Mouse (Mus musculus): ENCODE data around the gene Kcnj14. TPM values are rescaled to one million over a fixed set of nuclear protein-coding genes. Genes with fewer than 3 reads are reported as not detected.

Gene Kcnj14
- 0.14 and 0.15 TPM in 2 replicates for polyA plus RNA-seq (2015; fragmentation: Nextera tagmentation; extraction: Ambion mirVana)

- H3K9ac ChIP-seq (ENCODE audit: low read depth, low read length), result no peak within 1 kb of the TSS
- H3K27ac ChIP-seq (ENCODE audit: low read length), result no peak within 1 kb of the TSS
- peaks cover 4% of the 10 kb centered on the region; the same call in 1 of the 2 replicates for H3K4me1 ChIP-seq (ENCODE audit: control insufficient read depth, low read depth, low read length)
- no peaks in the 10 kb centered on the region for H3K9me3 ChIP-seq (replicated peaks; ENCODE audit: control insufficient read depth, low read length)
- no peak within 1 kb of the TSS for H3K4me3 ChIP-seq (ENCODE audit: low read depth, low read length)
- no peak for ATAC-seq (ENCODE audit: low read depth)
- 46% methylated on average over 7 of the region's 7 CpGs for WGBS (ENCODE audit: insufficient replicate concordance)
- peaks cover 3% of the 10 kb centered on the region; the same call in 1 of the 2 replicates for H3K27me3 ChIP-seq (ENCODE audit: control insufficient read depth, insufficient read depth, low read depth, low read length)
- H3K4me2 ChIP-seq (ENCODE audit: low read depth, low read length), result no peak within 1 kb of the TSS
- H3K36me3 ChIP-seq (ENCODE audit: control insufficient read depth, insufficient read depth), result peaks cover 10% of the 10 kb centered on the region
These were observed at the start of gene Kcnj14 for GRCm38 (mm10) chr7:45824598-45824997. TSS of gene Kcnj14 (minus strand) at chr7:45824782.

- H3K9me3 ChIP-seq (replicated peaks; ENCODE audit: control insufficient read depth, low read length), result no peaks in the 10 kb centered on the region
- 1% methylated on average over 28 of the region's 28 CpGs for WGBS (ENCODE audit: insufficient replicate concordance)
These were observed 48.7 kb upstream of the Kcnj14 start for GRCm38 (mm10) chr7:45873061-45873947.

GRCm38 (mm10) chr7:45872624-45873023, 48.0 kb upstream of the Kcnj14 start, which contains the start of gene Kdelr1:
TSS of gene Kdelr1 (plus strand) at chr7:45872772.
- Histone ChIP-seq H3K36me3 (ENCODE audit: control insufficient read depth, insufficient read depth) (peaks cover 18% of the 10 kb centered on the region), H3K27me3 (ENCODE audit: control insufficient read depth, insufficient read depth, low read depth, low read length) (peaks cover 44% of the 10 kb centered on the region), H3K27ac (ENCODE audit: low read length) (peak within 1 kb of the TSS; percentile 90), H3K9ac (ENCODE audit: low read depth, low read length) (peak within 1 kb of the TSS; percentile 91), H3K9me3 (replicated peaks; ENCODE audit: control insufficient read depth, low read length) (no peaks in the 10 kb centered on the region), H3K4me2 (ENCODE audit: low read depth, low read length) (peak within 1 kb of the TSS; percentile 80), H3K4me1 (ENCODE audit: control insufficient read depth, low read depth, low read length) (peaks cover 16% of the 10 kb centered on the region), H3K4me3 (ENCODE audit: low read depth, low read length) (peak within 1 kb of the TSS; percentile 77)
- peak; percentile 83 for ATAC-seq (ENCODE audit: low read depth)
- 1% methylated on average over 18 of the region's 18 CpGs for WGBS (ENCODE audit: insufficient replicate concordance)

More at GRCm38 (mm10) chr7:45873061-45873947, 48.7 kb upstream of the Kcnj14 start:
- Histone ChIP-seq H3K9ac (ENCODE audit: low read depth, low read length) (peak overlapping the region; percentile 91), H3K4me1 (ENCODE audit: control insufficient read depth, low read depth, low read length) (peaks cover 16% of the 10 kb centered on the region), H3K27me3 (ENCODE audit: control insufficient read depth, insufficient read depth, low read depth, low read length) (peaks cover 37% of the 10 kb centered on the region), H3K36me3 (ENCODE audit: control insufficient read depth, insufficient read depth) (peaks cover 21% of the 10 kb centered on the region), H3K4me3 (ENCODE audit: low read depth, low read length) (peak overlapping the region; percentile 77), H3K4me2 (ENCODE audit: low read depth, low read length) (peak overlapping the region; percentile 80), H3K27ac (ENCODE audit: low read length) (peak overlapping the region; percentile 90)
- ATAC-seq (ENCODE audit: low read depth), result peak; percentile 66

DNA sequence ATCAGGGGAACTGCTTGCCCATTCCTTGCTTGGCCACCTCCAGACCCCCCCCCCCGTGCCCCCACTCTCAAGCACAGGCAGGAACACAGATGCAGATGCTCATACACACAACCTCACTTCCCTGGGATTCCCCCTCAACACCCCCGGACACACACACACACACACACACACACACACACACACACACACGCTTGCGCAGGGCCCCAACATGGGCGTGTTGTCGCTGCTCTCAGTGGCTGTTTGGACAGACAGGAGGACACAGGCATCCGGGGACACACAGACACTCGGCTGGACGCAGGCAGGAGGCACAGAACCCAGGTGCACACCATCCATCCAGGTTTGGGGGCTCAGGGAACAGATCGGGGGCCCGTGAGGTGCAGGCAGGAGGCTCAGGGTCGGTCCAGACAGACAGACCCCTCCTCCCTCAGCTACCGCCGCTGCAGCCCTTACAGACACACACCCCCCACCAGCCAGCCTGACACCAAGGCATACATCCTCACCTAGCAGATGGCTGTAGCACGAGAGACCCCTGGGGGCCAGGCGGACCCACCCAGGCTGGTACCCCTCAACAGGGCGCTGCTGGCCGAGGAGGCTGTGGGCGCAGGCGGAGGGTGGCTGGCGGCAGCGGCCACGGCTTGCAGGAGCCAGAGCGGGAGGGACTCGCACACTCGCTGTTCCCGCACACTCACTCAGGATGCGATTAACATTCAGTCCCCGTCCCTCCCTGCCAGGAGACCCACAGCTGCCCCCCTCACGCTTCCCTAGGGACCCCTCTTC, 45.9 kb upstream of the Kcnj14 start:
- ATAC-seq (ENCODE audit: low read depth), result no peak
- Histone ChIP-seq H3K27me3 (ENCODE audit: control insufficient read depth, insufficient read depth, low read depth, low read length) (peaks cover 63% of the 10 kb centered on the region), H3K27ac (ENCODE audit: low read length) (no peak overlapping the region), H3K36me3 (ENCODE audit: control insufficient read depth, insufficient read depth) (0 out of 2 replicates have a peak, but pooled peaks cover 3% of the 10 kb centered on the region), H3K4me2 (ENCODE audit: low read depth, low read length) (no peak overlapping the region), H3K9me3 (replicated peaks; ENCODE audit: control insufficient read depth, low read length) (no peaks in the 10 kb centered on the region), H3K9ac (ENCODE audit: low read depth, low read length) (no peak overlapping the region), H3K4me3 (ENCODE audit: low read depth, low read length) (no peak overlapping the region), H3K4me1 (ENCODE audit: control insufficient read depth, low read depth, low read length) (peaks cover 24% of the 10 kb centered on the region)
- 4% methylated on average over 30 of the region's 30 CpGs for whole genome bisulfite sequencing (ENCODE audit: insufficient replicate concordance)

GRCm38 (mm10) chr7:45869787-45870186, 45.2 kb upstream of the Kcnj14 start:
- Histone ChIP-seq H3K4me2 (ENCODE audit: low read depth, low read length) (no peak overlapping the region), H3K9ac (ENCODE audit: low read depth, low read length) (no peak overlapping the region), H3K4me3 (ENCODE audit: low read depth, low read length) (no peak overlapping the region), H3K9me3 (replicated peaks; ENCODE audit: control insufficient read depth, low read length) (no peaks in the 10 kb centered on the region), H3K4me1 (ENCODE audit: control insufficient read depth, low read depth, low read length) (peaks cover 20% of the 10 kb centered on the region), H3K27me3 (ENCODE audit: control insufficient read depth, insufficient read depth, low read depth, low read length) (peaks cover 63% of the 10 kb centered on the region), H3K27ac (ENCODE audit: low read length) (no peak overlapping the region), H3K36me3 (ENCODE audit: control insufficient read depth, insufficient read depth) (no peaks in the 10 kb centered on the region)
- 8% methylated on average over 14 of the region's 14 CpGs for WGBS (ENCODE audit: insufficient replicate concordance)
- ATAC-seq (ENCODE audit: low read depth), result no peak

GRCm38 (mm10) chr7:45869107-45869670, 44.6 kb upstream of the Kcnj14 start:
- no peak for ATAC-seq (ENCODE audit: low read depth)
- WGBS (ENCODE audit: insufficient replicate concordance), result 24% methylated on average over 8 of the region's 8 CpGs
- H3K9me3 ChIP-seq (replicated peaks; ENCODE audit: control insufficient read depth, low read length), result no peaks in the 10 kb centered on the region
- no peaks in the 10 kb centered on the region for H3K36me3 ChIP-seq (ENCODE audit: control insufficient read depth, insufficient read depth)
- H3K27me3 ChIP-seq (ENCODE audit: control insufficient read depth, insufficient read depth, low read depth, low read length), result peaks cover 63% of the 10 kb centered on the region
- H3K9ac ChIP-seq (ENCODE audit: low read depth, low read length), result no peak overlapping the region
- no peak overlapping the region for H3K4me2 ChIP-seq (ENCODE audit: low read depth, low read length)
- H3K27ac ChIP-seq (ENCODE audit: low read length), result no peak overlapping the region
- peaks cover 16% of the 10 kb centered on the region for H3K4me1 ChIP-seq (ENCODE audit: control insufficient read depth, low read depth, low read length)
- H3K4me3 ChIP-seq (ENCODE audit: low read depth, low read length), result no peak overlapping the region

DNA sequence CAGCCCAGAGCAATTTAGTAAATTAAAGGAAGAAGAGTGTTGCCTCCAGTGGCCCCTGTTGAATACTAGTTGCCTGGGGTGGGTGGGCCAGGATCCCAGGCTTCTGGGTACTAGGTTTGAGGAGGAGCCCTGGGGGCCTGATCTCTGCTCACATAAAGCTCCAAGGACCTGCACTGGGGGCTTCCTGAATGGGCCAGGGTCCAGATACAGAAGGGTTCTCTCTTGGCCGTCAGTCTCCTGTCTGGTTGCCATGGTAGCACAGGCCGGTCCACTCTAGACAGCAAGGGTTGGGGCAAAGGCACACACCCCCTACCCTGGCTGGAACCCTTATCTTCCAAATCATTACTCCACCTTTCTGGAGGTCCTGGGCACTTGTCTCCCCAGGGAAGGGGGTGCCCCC, 43.3 kb upstream of the Kcnj14 start:
- Histone ChIP-seq H3K4me1 (ENCODE audit: control insufficient read depth, low read depth, low read length) (peaks cover 8% of the 10 kb centered on the region), H3K9ac (ENCODE audit: low read depth, low read length) (no peak overlapping the region), H3K27me3 (ENCODE audit: control insufficient read depth, insufficient read depth, low read depth, low read length) (peaks cover 63% of the 10 kb centered on the region), H3K4me2 (ENCODE audit: low read depth, low read length) (no peak overlapping the region), H3K4me3 (ENCODE audit: low read depth, low read length) (no peak overlapping the region), H3K36me3 (ENCODE audit: control insufficient read depth, insufficient read depth) (no peaks in the 10 kb centered on the region), H3K9me3 (replicated peaks; ENCODE audit: control insufficient read depth, low read length) (no peaks in the 10 kb centered on the region), H3K27ac (ENCODE audit: low read length) (no peak overlapping the region)
- 32% methylated on average over 2 of the region's 2 CpGs for WGBS (ENCODE audit: insufficient replicate concordance)
- no peak for ATAC-seq (ENCODE audit: low read depth)

DNA sequence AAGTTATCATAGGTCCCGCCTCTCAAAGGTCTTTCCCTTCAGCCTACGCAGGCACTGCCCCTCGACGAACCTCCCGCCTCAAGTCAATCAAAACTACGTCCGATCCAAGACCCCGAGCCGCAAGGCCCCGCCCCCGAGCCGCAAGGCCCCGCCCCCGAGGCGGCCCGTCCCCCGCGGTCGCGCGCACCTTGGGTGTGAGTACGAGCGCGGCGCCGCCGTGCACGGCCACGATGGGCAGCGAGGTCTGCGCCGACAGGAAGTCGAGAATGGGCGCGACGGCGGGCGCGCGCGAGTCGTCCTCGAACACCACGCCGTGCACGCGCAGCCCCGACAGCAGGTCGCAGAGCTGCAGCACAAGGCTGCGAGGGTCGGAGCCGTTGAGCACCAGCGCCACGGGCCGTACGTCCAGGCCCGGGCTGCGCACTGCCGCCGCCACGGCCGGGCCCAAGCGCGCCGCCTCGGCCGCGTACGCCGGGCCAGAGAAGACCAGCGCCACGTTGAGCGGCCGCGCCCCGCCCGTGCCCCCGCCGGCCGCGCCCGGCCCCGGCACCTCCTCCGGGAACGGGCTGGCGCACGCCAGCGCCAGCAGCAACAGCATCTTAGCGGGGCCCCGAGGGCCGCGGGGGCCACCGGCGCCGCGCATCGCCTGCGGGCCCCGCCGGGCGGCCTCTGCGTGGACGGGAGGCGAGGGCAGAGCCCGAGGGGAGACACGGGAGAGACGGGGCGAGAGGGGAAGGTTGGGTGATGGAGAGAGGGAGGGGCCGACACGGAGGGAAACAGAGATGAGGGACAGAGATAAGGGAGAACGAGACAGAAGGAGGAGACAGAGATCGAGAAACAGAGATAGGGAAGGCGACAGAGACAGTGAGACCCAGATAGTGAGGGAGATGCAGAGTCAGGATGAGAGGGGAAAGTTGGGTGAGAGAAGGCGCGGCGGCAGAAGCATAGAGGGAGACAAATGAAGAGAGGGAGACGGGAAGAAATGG, 41.6 kb upstream of the Kcnj14 start:
- peak; percentile 86 for ATAC-seq (ENCODE audit: low read depth)
- Histone ChIP-seq H3K4me3 (ENCODE audit: low read depth, low read length) (peak overlapping the region; percentile 66), H3K27me3 (ENCODE audit: control insufficient read depth, insufficient read depth, low read depth, low read length) (peaks cover 55% of the 10 kb centered on the region), H3K4me2 (ENCODE audit: low read depth, low read length) (peak overlapping the region; percentile 97), H3K27ac (ENCODE audit: low read length) (no peak overlapping the region), H3K36me3 (ENCODE audit: control insufficient read depth, insufficient read depth) (no peaks in the 10 kb centered on the region), H3K4me1 (ENCODE audit: control insufficient read depth, low read depth, low read length) (peaks cover 8% of the 10 kb centered on the region), H3K9me3 (replicated peaks; ENCODE audit: control insufficient read depth, low read length) (no peaks in the 10 kb centered on the region), H3K9ac (ENCODE audit: low read depth, low read length) (peak overlapping the region; percentile 72)
- WGBS (ENCODE audit: insufficient replicate concordance), result under 1% methylated on average over 106 of the region's 117 CpGs

All from liver, embryonic 16.5 days (tissue).